Mouse (Mus musculus) intestine, postnatal 0 days (tissue): Measurements from ENCODE around the gene Mov10l1. TPM values are rescaled to one million over a fixed set of nuclear protein-coding genes. Genes with fewer than 3 reads are reported as not detected.

Experiments used
- ATAC-seq: fragments of 200-750 bp; cut with Nextera tagmentation; 2 replicates; pipeline ENCODE4 v1.8.0; 2017; ENCODE audit warnings: mild to moderate bottlenecking, moderate TSS enrichment, moderate library complexity
- H3K27ac ChIP-seq: fragments of 300-500 bp; sonication (generic); 2 replicates; pipeline ENCODE4 v1.5.1; 2014; ENCODE audit warnings: mild to moderate bottlenecking, low read depth, low read length, moderate library complexity
- H3K27me3 ChIP-seq: fragments of 300-500 bp; sonication (generic); replicated peaks from 2 replicates; pipeline ENCODE4 v1.6.1; 2014; ENCODE audit warnings: low read length, mixed read lengths; ENCODE audit not compliant: control insufficient read depth, insufficient read depth
- H3K36me3 ChIP-seq: fragments of 300-500 bp; sonication (generic); 2 replicates; pipeline ENCODE4 v1.6.1; 2014; ENCODE audit warnings: mild to moderate bottlenecking, moderate library complexity; ENCODE audit not compliant: control insufficient read depth, insufficient read depth
- H3K4me1 ChIP-seq: fragments of 300-500 bp; sonication (generic); replicated peaks from 2 replicates; pipeline ENCODE4 v1.6.1; 2014; ENCODE audit warnings: antibody characterized with exemption, low read length, mixed read lengths; ENCODE audit not compliant: control insufficient read depth, insufficient read depth
- H3K4me2 ChIP-seq: fragments of 300-500 bp; sonication (generic); replicated peaks from 2 replicates; pipeline ENCODE4 v1.6.1; 2014; ENCODE audit warnings: low read depth, mild to moderate bottlenecking, moderate library complexity
- H3K4me3 ChIP-seq: fragments of 300-500 bp; sonication (generic); 2 replicates; pipeline ENCODE4 v1.5.1; 2014; ENCODE audit warnings: low read depth, low read length
- H3K9ac ChIP-seq: fragments of 300-500 bp; sonication (generic); 2 replicates; pipeline ENCODE4 v1.6.1; 2014; ENCODE audit warnings: mild to moderate bottlenecking, low read depth, low read length
- H3K9me3 ChIP-seq: fragments of 300-500 bp; sonication (generic); 2 replicates; pipeline ENCODE4 v1.6.1; 2016; ENCODE audit warnings: mixed run types; ENCODE audit not compliant: control insufficient read depth
- CTCF ChIP-seq: sonication (generic); IDR thresholded peaks from 2 replicates; pipeline ENCODE4 v1.5.1; 2016; ENCODE audit warnings: low read depth, mild to moderate bottlenecking, control low read depth, antibody characterized with exemption, moderate library complexity
- WGBS: fragments of 180-500 bp; shearing (Covaris S2); extraction: QIAGEN DNeasy Blood & Tissue Kit; methylation state at CpG from one replicate; pipeline ENCODE4 v1.1.7; 2014; 5-methylcytosine and 5-hydroxymethylcytosine counted together
- polyA plus RNA-seq: library from polyadenylated mRNA; unstranded; fragments of >200 nt; fragmentation: Nextera tagmentation; extraction: Ambion mirVana; gene quantifications from 2 replicates; pipeline ENCODE4 v1.2.1, GENCODE M21; 2015

The Mov10l1 gene
- polyA plus RNA-seq, 1 experiment from 2014 or later: not detected

GRCm38 (mm10) chr15:88946851-88947250 is 35.9 kb upstream of the Mov10l1 start:
- H3K27ac ChIP-seq: no peak overlapping the region
- WGBS: 44% methylated on average over 6 of the region's 6 CpGs

GRCm38 (mm10) chr15:88951246-88951645 is 31.5 kb upstream of the Mov10l1 start:
- no peak overlapping the region for H3K4me3 ChIP-seq
- no peaks in the 10 kb centered on the region for H3K9me3 ChIP-seq
- WGBS: 84% methylated on average over 4 of the region's 4 CpGs

More at GRCm38 (mm10) chr15:88946851-88947250, 35.9 kb upstream of the Mov10l1 start:
- H3K4me1 ChIP-seq: no peaks in the 10 kb centered on the region
- no peaks in the 10 kb centered on the region for H3K36me3 ChIP-seq
- no peaks in the 10 kb centered on the region for H3K27me3 ChIP-seq
- H3K9ac ChIP-seq: no peak overlapping the region
- ATAC-seq: peak; percentile 51; the same call in 1 of the 2 replicates
- H3K4me3 ChIP-seq: no peak overlapping the region
- H3K4me2 ChIP-seq: no peak overlapping the region
- peak; percentile 51 for TF ChIP-seq CTCF
- H3K9me3 ChIP-seq: no peaks in the 10 kb centered on the region

DNA sequence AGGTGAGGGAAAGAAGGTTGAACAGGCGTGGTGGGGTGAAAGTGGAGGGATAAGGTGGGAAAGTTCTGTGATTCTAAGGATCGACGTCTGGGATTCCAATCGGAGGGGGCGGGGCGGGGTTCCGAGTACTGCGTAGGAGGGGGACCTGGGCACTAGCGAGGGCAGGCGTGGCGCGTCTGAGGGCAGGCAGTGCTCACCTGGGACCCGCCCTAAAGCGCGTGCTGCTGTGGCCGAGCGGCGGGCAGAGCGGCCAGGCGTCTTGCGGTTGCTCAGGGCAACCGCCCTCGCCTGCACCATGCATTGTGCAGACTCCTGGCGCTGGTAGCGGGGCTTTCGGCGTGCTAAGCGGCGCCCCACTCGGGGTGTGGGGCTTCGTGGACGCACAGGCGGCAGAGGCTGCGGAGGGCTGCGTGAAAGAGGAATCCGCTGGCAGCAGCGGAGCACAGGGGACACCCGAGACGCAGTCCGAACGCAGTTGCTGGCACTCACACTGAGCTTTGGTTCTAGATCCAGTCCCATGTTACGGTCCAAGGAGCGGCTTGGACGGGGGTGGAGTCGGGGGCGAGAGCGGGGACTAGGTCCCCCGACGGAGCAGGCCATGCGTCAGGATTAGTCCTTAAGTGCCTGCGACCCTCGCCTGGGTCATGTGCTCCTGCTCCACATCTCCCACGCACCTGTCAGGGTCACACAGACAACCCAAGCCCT is 28.2 kb upstream of the Mov10l1 start, which contains the start of gene Ttll8:
Gene Ttll8, minus strand, starts transcription at position 51 of the 705 bp plus-strand sequence.
- no peak for TF ChIP-seq CTCF
- ATAC-seq: peak; percentile 60
- peaks cover 16% of the 10 kb centered on the region for H3K27me3 ChIP-seq
- H3K36me3 ChIP-seq: no peaks in the 10 kb centered on the region
- H3K27ac ChIP-seq: no peak within 1 kb of the TSS
- no peaks in the 10 kb centered on the region for H3K9me3 ChIP-seq
- H3K4me3 ChIP-seq: peak within 1 kb of the TSS; percentile 34
- H3K4me2 ChIP-seq: peak within 1 kb of the TSS; percentile 72
- H3K4me1 ChIP-seq: no peaks in the 10 kb centered on the region
- 0 out of 2 replicates have a peak within 1 kb of the TSS, but pooled peaks have one; percentile 18 for H3K9ac ChIP-seq
- WGBS: 4% methylated on average over 50 of the region's 53 CpGs

More at GRCm38 (mm10) chr15:88951246-88951645, 31.5 kb upstream of the Mov10l1 start:
- Histone ChIP-seq H3K27ac (no peak overlapping the region), H3K9ac (no peak overlapping the region), H3K4me1 (no peaks in the 10 kb centered on the region), H3K36me3 (no peaks in the 10 kb centered on the region), H3K27me3 (peaks cover 16% of the 10 kb centered on the region), H3K4me2 (no peak overlapping the region)
- no peak for TF ChIP-seq CTCF
- ATAC-seq: no peak

- WGBS: 86% methylated on average over 6 of the region's 6 CpGs
- Histone ChIP-seq H3K27ac (no peak overlapping the region), H3K4me2 (no peak overlapping the region), H3K4me3 (no peak overlapping the region), H3K36me3 (no peaks in the 10 kb centered on the region), H3K9ac (no peak overlapping the region), H3K9me3 (no peaks in the 10 kb centered on the region), H3K4me1 (no peaks in the 10 kb centered on the region), H3K27me3 (peaks cover 16% of the 10 kb centered on the region)
- ATAC-seq: no peak
- TF ChIP-seq CTCF: no peak
Observed at GRCm38 (mm10) chr15:88955342-88955741, 27.4 kb upstream of the Mov10l1 start.

DNA sequence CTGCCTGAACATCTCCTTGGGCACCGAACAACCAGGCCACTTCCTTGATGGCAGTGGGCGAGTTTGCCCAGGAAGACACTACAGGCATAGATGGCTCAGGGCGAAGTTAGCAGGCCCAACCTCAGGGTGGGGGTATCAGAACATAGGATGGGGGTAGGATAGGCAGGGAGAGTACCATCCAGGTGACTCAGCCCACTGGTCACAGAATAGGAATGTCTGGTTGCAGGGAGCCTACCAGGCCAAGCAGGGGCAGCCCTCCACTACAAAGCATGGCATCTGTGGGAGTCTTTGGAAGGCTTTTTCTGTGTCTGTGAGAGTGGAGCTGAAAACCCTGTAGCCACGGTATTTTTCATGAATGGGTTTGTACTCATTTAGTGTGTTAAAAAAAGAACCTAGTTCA is 25.2 kb upstream of the Mov10l1 start:
- no peak overlapping the region for H3K4me3 ChIP-seq
- H3K4me1 ChIP-seq: no peaks in the 10 kb centered on the region
- WGBS: 80% methylated on average over 4 of the region's 4 CpGs
- H3K9ac ChIP-seq: no peak overlapping the region
- peaks cover 16% of the 10 kb centered on the region for H3K27me3 ChIP-seq
- ATAC-seq: no peak
- no peaks in the 10 kb centered on the region for H3K9me3 ChIP-seq
- H3K4me2 ChIP-seq: no peak overlapping the region
- H3K27ac ChIP-seq: no peak overlapping the region
- H3K36me3 ChIP-seq: no peaks in the 10 kb centered on the region
- TF ChIP-seq CTCF: no peak

DNA sequence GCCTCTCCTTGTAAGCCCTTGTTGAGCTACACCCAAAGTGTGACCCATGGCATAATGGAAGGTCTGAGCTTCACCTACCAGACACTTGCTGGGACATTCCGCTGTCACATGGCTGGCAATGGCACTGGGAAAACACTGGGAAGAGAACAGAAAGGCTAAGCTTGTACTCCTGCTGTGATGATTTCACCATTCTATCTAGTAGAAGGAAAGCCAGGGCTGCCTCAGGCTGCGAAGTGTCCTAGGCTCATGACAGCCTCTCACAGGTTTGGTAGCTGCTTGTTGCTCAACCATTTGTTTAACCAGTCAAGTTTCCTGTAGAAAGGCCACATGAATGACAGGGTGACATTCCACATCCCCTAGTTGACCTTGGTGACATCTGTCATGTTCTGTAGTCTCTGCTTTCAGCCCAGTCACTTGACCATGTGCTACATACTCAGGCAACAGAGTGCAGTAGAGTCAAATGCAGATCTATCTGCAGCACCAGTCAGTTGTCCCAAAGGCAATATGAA is 18.6 kb upstream of the Mov10l1 start:
- WGBS: 93% methylated on average over 2 of the region's 2 CpGs
- H3K9me3 ChIP-seq: no peaks in the 10 kb centered on the region
- H3K4me3 ChIP-seq: no peak overlapping the region
- H3K27ac ChIP-seq: no peak overlapping the region
- H3K4me1 ChIP-seq: no peaks in the 10 kb centered on the region
- no peak overlapping the region for H3K9ac ChIP-seq
- H3K27me3 ChIP-seq: no peaks in the 10 kb centered on the region
- no peak for TF ChIP-seq CTCF
- ATAC-seq: no peak
- H3K36me3 ChIP-seq: no peaks in the 10 kb centered on the region
- H3K4me2 ChIP-seq: no peak overlapping the region
